Mouse (Mus musculus) CH12.LX (cell line): ENCODE data around the gene Thsd7b.

Experiments
- MAZ ChIP-seq: IDR thresholded peaks from 2 replicates; pipeline ENCODE4 v1.6.1; 2012; ENCODE audit warnings: low read depth, mild to moderate bottlenecking, inconsistent platforms, low read length, improper control_type of control experiment, moderate library complexity
- MEF2A ChIP-seq: IDR thresholded peaks from 2 replicates; pipeline ENCODE4 v1.6.1; 2014; ENCODE audit warnings: low read depth, mild to moderate bottlenecking, inconsistent platforms, low read length, improper control_type of control experiment, borderline replicate concordance

GRCm38 (mm10) chr1:129421581-129421980 is 148.5 kb downstream of the Thsd7b start:
- TF ChIP-seq MEF2A (no peak), MAZ (no peak)
